Mouse (Mus musculus) brown adipose tissue, adult 24 weeks (tissue): ENCODE measurements around the gene Tmem266. TPM values are rescaled to one million over a fixed set of nuclear protein-coding genes. Genes with fewer than 3 reads are reported as not detected.

Experiments used
- polyA plus RNA-seq: library from polyadenylated mRNA; stranded (reverse); fragments of >200 nt; gene quantifications from 2 replicates; pipeline ENCODE4 v1.2.4, GENCODE M21; 2012; ENCODE audit not compliant: missing spikeins, insufficient read depth, insufficient read length

Gene Tmem266
- polyA plus RNA-seq, 1 experiment: 1.5 TPM

Other genes starting within 250 kb of the Tmem266 start
- 43.9 and 50.8 TPM in 2 replicates for gene Ube2q2, start 178.1 kb upstream of the Tmem266 start, polyA plus RNA-seq
- gene Fbxo22, start 118.0 kb upstream of the Tmem266 start, polyA plus RNA-seq: 19.0 and 21.6 TPM in 2 replicates
- 184 and 242 TPM in 2 replicates for gene Nrg4, start 69 bp upstream of the Tmem266 start, polyA plus RNA-seq
- 1,767 and 2,276 TPM in 2 replicates for gene Etfa, start 185.3 kb downstream of the Tmem266 start, polyA plus RNA-seq
- gene Isl2, start 211.8 kb downstream of the Tmem266 start, polyA plus RNA-seq: not detected in 2 replicates